Mouse (Mus musculus): Measurements from ENCODE around the gene Sestd1.

DNA sequence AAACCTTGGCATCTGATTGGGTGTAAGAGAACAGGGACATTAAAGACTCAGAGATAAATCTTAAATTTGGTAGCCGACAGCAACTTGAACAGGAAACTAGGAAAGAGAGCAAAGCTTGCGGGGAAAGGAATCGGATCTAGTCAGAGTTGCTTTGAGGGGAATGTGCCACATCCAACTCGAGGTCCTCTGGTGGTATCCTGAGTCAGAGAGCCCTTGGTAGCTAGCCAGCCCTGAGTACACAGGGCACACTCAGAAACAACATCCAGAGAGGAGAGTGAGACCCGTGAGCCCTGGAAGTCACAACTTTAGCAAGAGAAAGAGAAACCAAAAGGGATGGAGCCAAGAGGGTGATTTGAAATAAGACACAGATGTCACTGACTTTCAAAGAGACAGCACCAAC, 85.3 kb downstream of the Sestd1 start:
- TF ChIP-seq POLR2A (IDR thresholded peaks at IDR 0.05; ENCODE audit: borderline replicate concordance, control insufficient read depth, low read depth, low read length) (no peak), CTCF (IDR thresholded peaks at IDR 0.05; ENCODE audit: control insufficient read depth, insufficient read depth, low read length) (no peak)
